Mouse (Mus musculus): ENCODE data around the gene Gm21973. TPM values are rescaled to one million over a fixed set of nuclear protein-coding genes. Genes with fewer than 3 reads are reported as not detected.

Gene Gm21973
- polyA plus RNA-seq, 1 experiment from 2014 or later = not detected

DNA sequence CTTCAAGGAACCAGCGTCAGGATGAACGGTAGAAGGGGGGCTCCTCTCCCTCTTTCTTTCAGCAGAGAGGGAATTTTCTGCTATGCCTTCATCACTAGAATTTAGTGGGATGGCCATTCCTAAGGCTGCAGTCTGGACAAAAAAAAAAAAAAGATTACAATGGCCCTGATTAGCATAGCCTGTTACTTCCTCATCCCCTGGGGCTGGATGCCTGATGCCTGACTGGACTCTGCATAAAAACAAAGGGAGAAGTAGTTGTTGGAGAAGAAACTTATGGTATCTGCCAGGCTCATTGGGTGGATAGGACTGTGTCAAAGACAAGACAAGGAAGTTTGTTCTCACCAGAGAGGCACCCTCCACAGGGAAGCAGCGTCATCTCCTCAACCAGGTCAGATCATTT lies 25.7 kb upstream of the Gm21973 start:
- 85% methylated on average over 3 of the region's 3 CpGs for WGBS
- Histone ChIP-seq H3K4me2 (replicated peaks; ENCODE audit: low read depth) (no peak overlapping the region), H3K36me3 (ENCODE audit: control insufficient read depth, insufficient read depth) (no peaks in the 10 kb centered on the region), H3K9ac (ENCODE audit: low read depth, low read length) (no peak overlapping the region), H3K9me3 (ENCODE audit: control insufficient read depth) (no peaks in the 10 kb centered on the region), H3K4me3 (ENCODE audit: low read depth, low read length) (no peak overlapping the region), H3K27ac (ENCODE audit: low read depth, low read length) (no peak overlapping the region), H3K27me3 (replicated peaks; ENCODE audit: control insufficient read depth, insufficient read depth, low read length) (no peaks in the 10 kb centered on the region), H3K4me1 (replicated peaks; ENCODE audit: control insufficient read depth, insufficient read depth, low read length) (no peaks in the 10 kb centered on the region)
- ATAC-seq = no peak
- no peak for TF ChIP-seq CTCF (IDR thresholded peaks at IDR 0.05; ENCODE audit: low read depth)

DNA sequence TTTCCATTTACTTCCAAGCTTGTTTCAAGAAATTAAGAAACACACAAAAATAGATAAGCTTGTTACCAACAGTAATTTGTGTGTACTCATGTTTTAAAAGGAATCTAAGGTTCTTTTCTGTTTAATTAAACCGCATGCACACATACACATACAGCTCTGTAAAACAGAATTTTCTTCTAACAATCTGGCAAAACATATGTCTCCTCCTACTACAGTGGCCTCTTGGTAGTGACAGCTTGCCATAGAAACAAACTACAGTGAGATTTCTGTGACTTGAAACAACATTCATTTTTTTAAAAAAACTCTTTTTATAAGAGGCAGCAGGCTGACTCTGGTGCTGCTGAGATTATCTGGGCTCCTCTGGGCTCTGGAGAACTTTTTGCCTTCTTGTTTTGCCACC lies 18.7 kb upstream of the Gm21973 start:
- H3K27ac ChIP-seq (ENCODE audit: low read depth, low read length) = no peak overlapping the region
- 94% methylated on average over 1 of the region's 1 CpGs for WGBS
- no peaks in the 10 kb centered on the region for H3K36me3 ChIP-seq (ENCODE audit: control insufficient read depth, insufficient read depth)
- no peak overlapping the region for H3K4me2 ChIP-seq (replicated peaks; ENCODE audit: low read depth)
- TF ChIP-seq CTCF (IDR thresholded peaks at IDR 0.05; ENCODE audit: low read depth) = no peak
- no peaks in the 10 kb centered on the region for H3K9me3 ChIP-seq (ENCODE audit: control insufficient read depth)
- H3K4me3 ChIP-seq (ENCODE audit: low read depth, low read length) = no peak overlapping the region
- H3K9ac ChIP-seq (ENCODE audit: low read depth, low read length) = no peak overlapping the region
- no peak for ATAC-seq
- no peaks in the 10 kb centered on the region for H3K27me3 ChIP-seq (replicated peaks; ENCODE audit: control insufficient read depth, insufficient read depth, low read length)
- no peaks in the 10 kb centered on the region for H3K4me1 ChIP-seq (replicated peaks; ENCODE audit: control insufficient read depth, insufficient read depth, low read length)

DNA sequence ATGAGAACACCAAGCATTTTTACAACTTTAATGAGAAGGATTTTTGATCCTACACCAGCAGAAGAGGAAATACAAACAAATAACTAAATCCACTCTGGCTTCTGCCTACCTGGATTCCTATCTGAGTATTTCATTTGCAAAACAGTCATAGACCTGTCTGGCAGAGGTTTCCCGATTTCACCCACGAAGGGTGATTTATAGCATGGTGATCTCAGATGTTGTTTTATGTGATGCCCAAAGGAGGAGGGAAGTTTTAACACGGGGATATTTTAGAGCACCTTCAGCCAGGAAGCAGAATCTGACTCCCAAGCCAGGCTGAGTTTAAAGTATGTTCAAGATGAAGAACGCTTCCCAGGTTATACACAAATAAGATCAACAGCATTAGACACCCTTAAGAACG lies 13.4 kb upstream of the Gm21973 start:
- no peaks in the 10 kb centered on the region for H3K27me3 ChIP-seq (replicated peaks; ENCODE audit: control insufficient read depth, insufficient read depth, low read length)
- H3K9ac ChIP-seq (ENCODE audit: low read depth, low read length) = no peak overlapping the region
- no peaks in the 10 kb centered on the region for H3K36me3 ChIP-seq (ENCODE audit: control insufficient read depth, insufficient read depth)
- no peaks in the 10 kb centered on the region for H3K9me3 ChIP-seq (ENCODE audit: control insufficient read depth)
- no peak overlapping the region for H3K4me2 ChIP-seq (replicated peaks; ENCODE audit: low read depth)
- H3K4me1 ChIP-seq (replicated peaks; ENCODE audit: control insufficient read depth, insufficient read depth, low read length) = no peaks in the 10 kb centered on the region
- TF ChIP-seq CTCF (IDR thresholded peaks at IDR 0.05; ENCODE audit: low read depth) = no peak
- no peak for ATAC-seq
- H3K4me3 ChIP-seq (ENCODE audit: low read depth, low read length) = no peak overlapping the region
- no peak overlapping the region for H3K27ac ChIP-seq (ENCODE audit: low read depth, low read length)
- 59% methylated on average over 5 of the region's 5 CpGs for WGBS

DNA sequence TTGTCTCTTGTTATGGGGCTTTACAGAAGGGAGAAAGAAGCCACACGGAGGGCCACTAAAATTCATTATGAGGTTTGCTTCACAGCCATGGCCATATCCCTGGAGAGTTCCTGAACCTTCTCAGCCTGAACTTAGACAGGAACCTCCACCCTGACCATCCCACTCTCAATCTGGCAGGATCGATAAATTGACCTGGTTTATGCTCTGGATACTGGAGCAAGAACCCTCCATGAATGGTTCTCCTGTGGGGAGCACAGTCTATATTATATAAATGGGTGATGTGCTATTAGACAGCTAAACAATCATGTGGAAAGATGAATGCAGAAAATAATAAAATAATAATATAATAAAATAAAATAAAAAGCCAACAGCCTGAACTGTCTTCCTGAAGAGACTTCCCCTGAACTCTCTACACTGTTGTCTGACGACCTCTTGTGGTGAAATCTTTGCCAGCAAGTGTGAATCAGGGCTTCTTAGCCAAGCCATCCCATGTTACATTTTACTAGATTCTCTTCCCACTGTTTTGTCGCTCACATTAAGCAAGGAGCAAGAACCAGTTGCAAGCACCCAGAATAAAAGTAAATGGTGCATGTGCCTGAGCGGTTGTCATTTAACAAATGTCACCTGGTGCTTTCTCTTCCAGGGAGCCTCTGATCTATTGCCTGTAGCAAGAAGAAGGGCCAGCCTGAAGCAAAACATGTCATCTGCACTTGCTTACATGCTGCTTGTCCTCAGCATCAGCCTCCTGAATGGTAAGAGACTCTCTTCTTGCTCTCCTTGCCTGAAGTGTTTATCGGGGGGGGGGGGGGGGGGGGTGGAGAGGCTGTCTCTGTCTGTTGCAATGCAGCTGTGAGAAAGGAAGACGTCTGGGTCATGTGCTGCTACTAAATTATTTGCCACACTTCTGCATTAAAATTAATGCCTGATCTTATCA lies 11.4 kb upstream of the Gm21973 start:
- Histone ChIP-seq H3K4me3 (ENCODE audit: low read depth, low read length) (no peak overlapping the region), H3K4me1 (replicated peaks; ENCODE audit: control insufficient read depth, insufficient read depth, low read length) (no peaks in the 10 kb centered on the region), H3K27ac (ENCODE audit: low read depth, low read length) (no peak overlapping the region), H3K9ac (ENCODE audit: low read depth, low read length) (no peak overlapping the region), H3K9me3 (ENCODE audit: control insufficient read depth) (no peaks in the 10 kb centered on the region), H3K4me2 (replicated peaks; ENCODE audit: low read depth) (no peak overlapping the region), H3K27me3 (replicated peaks; ENCODE audit: control insufficient read depth, insufficient read depth, low read length) (no peaks in the 10 kb centered on the region), H3K36me3 (ENCODE audit: control insufficient read depth, insufficient read depth) (no peaks in the 10 kb centered on the region)
- WGBS = 49% methylated on average over 7 of the region's 7 CpGs
- ATAC-seq = no peak
- peak; percentile 78 for TF ChIP-seq CTCF (IDR thresholded peaks at IDR 0.05; ENCODE audit: low read depth)

DNA sequence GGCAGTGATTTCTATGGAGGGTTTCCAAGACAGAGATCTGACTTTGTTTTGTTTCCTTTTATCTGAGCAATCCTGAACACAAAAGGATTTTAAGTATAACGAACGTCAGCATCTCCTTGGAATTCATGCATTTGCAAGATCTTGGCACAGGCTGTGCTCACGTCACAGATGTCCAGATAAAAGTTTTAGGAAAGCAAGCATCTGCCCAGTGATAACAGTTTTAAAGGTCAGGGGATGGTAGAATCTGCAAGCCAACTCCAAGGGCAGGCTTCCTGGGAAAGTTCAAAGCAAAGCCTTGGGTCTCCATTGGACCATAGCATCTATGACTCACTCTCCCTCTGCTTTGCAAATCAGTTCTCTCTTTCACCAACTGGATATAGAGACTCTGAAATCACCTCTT lies 5.4 kb downstream of the Gm21973 start:
- H3K36me3 ChIP-seq (ENCODE audit: control insufficient read depth, insufficient read depth) = 0 out of 2 replicates have a peak, but pooled peaks cover 3% of the 10 kb centered on the region
- H3K9me3 ChIP-seq (ENCODE audit: control insufficient read depth) = no peaks in the 10 kb centered on the region
- no peak overlapping the region for H3K9ac ChIP-seq (ENCODE audit: low read depth, low read length)
- H3K4me3 ChIP-seq (ENCODE audit: low read depth, low read length) = no peak overlapping the region
- H3K4me2 ChIP-seq (replicated peaks; ENCODE audit: low read depth) = no peak overlapping the region
- no peak for TF ChIP-seq CTCF (IDR thresholded peaks at IDR 0.05; ENCODE audit: low read depth)
- H3K4me1 ChIP-seq (replicated peaks; ENCODE audit: control insufficient read depth, insufficient read depth, low read length) = no peaks in the 10 kb centered on the region
- H3K27ac ChIP-seq (ENCODE audit: low read depth, low read length) = no peak overlapping the region
- 75% methylated on average over 3 of the region's 3 CpGs for WGBS
- H3K27me3 ChIP-seq (replicated peaks; ENCODE audit: control insufficient read depth, insufficient read depth, low read length) = no peaks in the 10 kb centered on the region
- ATAC-seq = no peak

DNA sequence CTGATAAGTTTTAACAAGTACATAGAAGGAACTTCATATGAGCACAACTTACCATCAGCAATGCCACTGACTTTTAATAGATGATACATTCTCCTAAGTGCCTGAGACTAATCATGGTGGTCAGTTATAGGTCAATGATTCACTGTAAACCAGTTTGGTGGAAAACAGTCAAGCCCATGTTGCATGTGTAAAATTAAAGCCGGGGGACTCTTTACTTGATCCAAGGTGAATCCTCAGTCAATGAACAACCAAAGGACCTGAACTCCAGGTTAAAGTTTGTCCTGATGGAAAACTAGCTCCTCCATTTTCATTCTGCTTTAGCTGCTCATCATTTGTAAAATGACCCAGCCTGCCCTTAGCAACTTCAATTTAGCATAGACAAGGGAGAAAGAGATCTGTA lies 7.4 kb downstream of the Gm21973 start:
- no peak for TF ChIP-seq CTCF (IDR thresholded peaks at IDR 0.05; ENCODE audit: low read depth)
- no peak for ATAC-seq
- no peak overlapping the region for H3K4me2 ChIP-seq (replicated peaks; ENCODE audit: low read depth)
- no peak overlapping the region for H3K9ac ChIP-seq (ENCODE audit: low read depth, low read length)
- no peak overlapping the region for H3K27ac ChIP-seq (ENCODE audit: low read depth, low read length)
- 83% methylated on average over 1 of the region's 1 CpGs for WGBS
- H3K4me1 ChIP-seq (replicated peaks; ENCODE audit: control insufficient read depth, insufficient read depth, low read length) = no peaks in the 10 kb centered on the region
- no peaks in the 10 kb centered on the region for H3K9me3 ChIP-seq (ENCODE audit: control insufficient read depth)
- no peak overlapping the region for H3K4me3 ChIP-seq (ENCODE audit: low read depth, low read length)
- no peaks in the 10 kb centered on the region for H3K27me3 ChIP-seq (replicated peaks; ENCODE audit: control insufficient read depth, insufficient read depth, low read length)
- H3K36me3 ChIP-seq (ENCODE audit: control insufficient read depth, insufficient read depth) = 0 out of 2 replicates have a peak, but pooled peaks cover 3% of the 10 kb centered on the region
